Mouse (Mus musculus) kidney, embryonic 14.5 days (tissue): ENCODE data around the gene Ybx2. TPM values are rescaled to one million over a fixed set of nuclear protein-coding genes. Genes with fewer than 3 reads are reported as not detected.
"Not testable (repeated sequence)": the region's sequence is repeated elsewhere in the genome, so short reads cannot be mapped to it uniquely, and the experiment has no call there.

Experiments used
- ATAC-seq: fragments of 200-750 bp; cut with Nextera tagmentation; 2 replicates; pipeline ENCODE4 v1.8.0; 2017; ENCODE audit warnings: moderate number of reproducible peaks, mild to moderate bottlenecking, moderate TSS enrichment, moderate library complexity; ENCODE audit not compliant: low FRiP score, low TSS enrichment
- H3K27ac ChIP-seq: fragments of 300-500 bp; sonication (generic); 2 replicates; pipeline ENCODE4 v1.5.1; 2014; ENCODE audit warnings: low read depth, mild to moderate bottlenecking, low read length, moderate library complexity, mixed read lengths
- H3K27me3 ChIP-seq: fragments of 300-500 bp; sonication (generic); 2 replicates; pipeline ENCODE4 v1.6.1; 2014; ENCODE audit warnings: mild to moderate bottlenecking, low read length; ENCODE audit not compliant: control insufficient read depth, insufficient read depth
- H3K36me3 ChIP-seq: fragments of 300-500 bp; sonication (generic); 2 replicates; pipeline ENCODE4 v1.6.1; 2014; ENCODE audit warnings: low read length, mixed read lengths; ENCODE audit not compliant: control insufficient read depth, insufficient read depth
- H3K4me1 ChIP-seq: fragments of 300-500 bp; sonication (generic); 2 replicates; pipeline ENCODE4 v1.6.1; 2014; ENCODE audit warnings: low read length, mixed read lengths; ENCODE audit not compliant: control insufficient read depth, insufficient read depth
- H3K4me2 ChIP-seq: fragments of 300-500 bp; sonication (generic); replicated peaks from 2 replicates; pipeline ENCODE4 v1.6.1; 2014; ENCODE audit warnings: low read depth, mild to moderate bottlenecking, low read length
- H3K4me3 ChIP-seq: fragments of 300-500 bp; sonication (generic); 2 replicates; pipeline ENCODE4 v1.5.1; 2014; ENCODE audit warnings: mild to moderate bottlenecking, low read length
- H3K9ac ChIP-seq: fragments of 300-500 bp; sonication (generic); 2 replicates; pipeline ENCODE4 v1.6.1; 2014; ENCODE audit warnings: low read depth, mild to moderate bottlenecking, low read length, moderate library complexity
- H3K9me3 ChIP-seq: fragments of 300-500 bp; sonication (generic); 2 replicates; pipeline ENCODE4 v1.6.1; 2016; ENCODE audit warnings: low read length; ENCODE audit not compliant: control insufficient read depth
- WGBS: fragments of 180-500 bp; shearing (Covaris S2); extraction: QIAGEN DNeasy Blood & Tissue Kit; methylation state at CpG from one replicate; pipeline ENCODE4 v1.1.7; 2014; 5-methylcytosine and 5-hydroxymethylcytosine counted together
- polyA plus RNA-seq: library from polyadenylated mRNA; unstranded; fragments of >200 nt; fragmentation: Nextera tagmentation; extraction: Ambion mirVana; gene quantifications from 2 replicates; pipeline ENCODE4 v1.2.1, GENCODE M21; 2014

The Ybx2 gene
- polyA plus RNA-seq, 1 experiment from 2014 or later: 10.1 TPM

DNA sequence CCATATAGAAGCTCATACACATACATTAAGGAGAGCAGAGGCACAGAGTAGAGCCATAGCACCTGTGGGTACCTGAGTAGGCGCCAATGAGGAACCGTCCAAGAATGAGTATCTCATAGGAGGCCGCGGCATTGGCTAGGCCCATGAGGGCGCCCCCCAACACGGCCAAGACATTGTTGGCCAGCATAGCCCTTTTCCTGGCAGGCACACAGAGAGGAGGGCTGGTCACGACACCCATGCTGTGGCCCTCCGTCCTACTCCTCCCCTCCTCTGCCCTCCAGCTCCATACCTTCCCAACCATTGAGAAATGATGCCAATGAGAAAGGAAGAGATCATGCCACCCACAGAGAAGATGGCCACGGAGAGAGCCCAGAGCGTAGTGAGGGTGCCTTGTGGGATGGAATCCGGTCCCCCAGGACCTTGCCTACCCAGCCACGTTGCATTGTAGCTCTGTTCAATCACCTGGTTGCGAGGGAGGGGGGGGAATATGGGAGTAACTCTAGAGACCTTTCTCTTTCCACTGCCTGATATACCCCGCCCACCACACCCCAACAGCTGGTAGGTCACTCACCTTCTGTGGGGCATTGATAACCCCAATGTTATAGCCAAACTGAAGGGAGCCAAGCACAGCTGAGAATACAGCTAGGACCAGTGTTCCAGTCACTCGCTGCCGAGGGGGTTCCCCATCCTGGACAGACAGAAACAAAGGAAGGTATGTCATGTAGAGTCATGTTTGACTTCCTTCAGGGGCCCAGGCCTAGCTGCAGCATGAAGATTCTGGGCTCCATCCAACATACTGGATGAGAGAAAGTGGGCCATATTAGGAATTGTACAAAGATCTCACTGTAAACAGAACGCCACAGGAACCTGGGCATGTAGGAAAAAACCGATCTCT, 10.6 kb downstream of the Ybx2 start:
- Histone ChIP-seq H3K4me3 (peak overlapping the region; percentile 58; the same call in 1 of the 2 replicates), H3K4me2 (peak overlapping the region; percentile 78; the same call in 1 of the 2 replicates), H3K36me3 (peaks cover 18% of the 10 kb centered on the region), H3K4me1 (peaks cover 9% of the 10 kb centered on the region; the same call in 1 of the 2 replicates), H3K9me3 (no peaks in the 10 kb centered on the region), H3K27ac (no peak overlapping the region), H3K9ac (no peak overlapping the region), H3K27me3 (no peaks in the 10 kb centered on the region)
- ATAC-seq: no peak
- WGBS: 92% methylated on average over 18 of the region's 18 CpGs

DNA sequence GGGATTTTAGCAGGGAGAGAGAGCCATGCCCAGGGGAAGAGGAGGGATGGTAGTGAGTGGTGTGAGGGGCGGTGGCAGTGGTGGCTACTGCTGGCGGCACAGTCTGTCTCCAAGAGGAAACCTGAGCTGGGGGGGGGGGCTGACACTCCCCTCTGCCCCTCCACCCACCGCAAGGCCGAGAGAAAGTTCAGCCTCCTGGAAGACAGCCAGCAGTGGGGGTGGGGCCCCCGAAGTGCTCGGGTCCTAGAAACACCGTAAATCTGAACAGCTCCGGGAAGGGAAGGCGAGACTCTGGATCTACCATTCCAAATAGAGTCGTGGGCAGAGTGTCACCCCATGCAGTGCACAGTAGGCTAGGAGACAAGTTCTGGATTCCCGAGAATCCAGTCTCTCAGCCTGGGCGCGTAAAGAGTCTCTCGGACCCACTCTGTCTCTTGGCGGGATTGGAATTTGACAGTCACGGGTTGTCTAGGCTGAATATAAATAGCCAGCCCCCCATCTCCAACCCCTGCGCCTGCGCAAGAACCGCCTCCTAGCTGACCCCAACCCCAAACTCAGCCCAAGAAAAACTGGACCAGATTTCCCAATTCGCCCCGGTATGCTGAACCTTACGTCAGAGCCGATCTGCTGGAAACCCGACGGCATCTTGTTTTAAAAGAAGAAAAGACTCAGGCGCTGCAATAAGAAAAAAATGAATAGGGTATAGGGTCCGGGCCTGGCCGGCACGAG, 11.9 kb downstream of the Ybx2 start:
- Histone ChIP-seq H3K27ac (peak overlapping the region; percentile 90), H3K4me2 (peak overlapping the region; percentile 78), H3K4me3 (peak overlapping the region; percentile 58), H3K27me3 (no peaks in the 10 kb centered on the region), H3K4me1 (peaks cover 9% of the 10 kb centered on the region; the same call in 1 of the 2 replicates), H3K9ac (peak overlapping the region; percentile 65), H3K36me3 (peaks cover 18% of the 10 kb centered on the region), H3K9me3 (no peaks in the 10 kb centered on the region)
- 2% methylated on average over 29 of the region's 29 CpGs for WGBS
- ATAC-seq: peak; percentile 54

DNA sequence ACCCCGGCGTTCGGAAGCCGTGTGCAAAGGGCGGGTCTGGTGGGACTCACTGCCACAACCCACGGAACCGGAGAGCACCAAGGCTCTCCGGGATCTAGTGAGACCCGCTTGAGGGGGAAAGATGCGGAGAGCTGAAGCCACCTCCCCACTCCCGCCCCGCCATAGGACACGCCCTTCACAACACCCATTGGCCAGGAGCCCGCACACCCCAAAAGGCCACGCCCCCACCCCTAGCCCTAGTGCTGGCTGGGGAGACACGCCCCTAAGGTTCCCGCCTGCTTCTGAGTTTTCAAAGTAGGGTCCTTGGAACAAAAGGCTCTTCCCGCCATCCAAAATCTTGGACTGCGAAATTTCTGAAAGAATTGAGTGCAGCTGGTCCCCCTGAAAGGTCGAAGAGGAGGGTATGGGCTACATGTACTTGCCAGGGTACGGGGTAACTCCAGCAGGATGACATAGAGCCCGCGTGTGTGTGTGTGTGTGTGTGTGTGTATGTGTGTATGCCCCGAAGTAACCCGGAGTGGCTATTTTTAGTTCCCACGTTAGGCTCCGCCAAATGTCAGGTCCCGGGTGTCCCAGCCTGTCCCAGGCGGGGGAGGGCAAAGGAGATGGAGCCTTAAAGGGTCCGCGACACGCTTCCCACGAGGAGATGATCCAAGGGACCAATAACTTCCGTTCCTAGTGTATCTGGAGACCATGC, 12.6 kb downstream of the Ybx2 start, which contains the start of gene Slc2a4:
Gene Slc2a4, minus strand, starts transcription at position 123 of the 697 bp plus-strand sequence.
- H3K4me1 ChIP-seq: peaks cover 9% of the 10 kb centered on the region; the same call in 1 of the 2 replicates
- no peaks in the 10 kb centered on the region for H3K9me3 ChIP-seq
- H3K4me2 ChIP-seq: peak within 1 kb of the TSS; percentile 78
- peak within 1 kb of the TSS; percentile 58 for H3K4me3 ChIP-seq
- peak; percentile 94 for ATAC-seq
- under 1% methylated on average over 34 of the region's 34 CpGs for WGBS
- peak within 1 kb of the TSS; percentile 90 for H3K27ac ChIP-seq
- peak within 1 kb of the TSS; percentile 65 for H3K9ac ChIP-seq
- peaks cover 14% of the 10 kb centered on the region for H3K36me3 ChIP-seq
- no peaks in the 10 kb centered on the region for H3K27me3 ChIP-seq

DNA sequence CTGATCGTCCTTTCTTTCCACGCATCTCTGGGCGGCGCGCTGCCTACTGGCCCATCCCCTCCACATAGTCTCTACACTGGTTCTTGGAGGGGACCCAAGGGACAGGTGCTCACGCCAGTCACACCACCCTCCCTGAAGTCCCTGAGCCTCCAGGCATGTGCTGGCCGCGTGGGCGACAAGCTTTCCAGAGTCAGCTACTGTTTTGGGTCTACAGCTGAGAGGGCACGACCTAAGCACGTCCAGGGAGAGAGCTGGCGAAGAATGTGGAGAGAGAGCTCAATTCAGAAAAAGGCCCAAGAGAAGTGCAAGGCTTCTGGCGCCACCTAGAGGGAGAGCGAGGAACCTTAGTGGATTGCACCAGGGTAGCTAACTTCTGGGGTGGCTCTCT, 13.2 kb downstream of the Ybx2 start:
- Histone ChIP-seq H3K4me2 (peak overlapping the region; percentile 78), H3K4me3 (peak overlapping the region; percentile 58), H3K27me3 (no peaks in the 10 kb centered on the region), H3K9ac (peak overlapping the region; percentile 65), H3K27ac (peak overlapping the region; percentile 90), H3K9me3 (no peaks in the 10 kb centered on the region), H3K4me1 (peaks cover 9% of the 10 kb centered on the region; the same call in 1 of the 2 replicates), H3K36me3 (peaks cover 14% of the 10 kb centered on the region)
- peak; percentile 45 for ATAC-seq
- WGBS: under 1% methylated on average over 14 of the region's 14 CpGs

DNA sequence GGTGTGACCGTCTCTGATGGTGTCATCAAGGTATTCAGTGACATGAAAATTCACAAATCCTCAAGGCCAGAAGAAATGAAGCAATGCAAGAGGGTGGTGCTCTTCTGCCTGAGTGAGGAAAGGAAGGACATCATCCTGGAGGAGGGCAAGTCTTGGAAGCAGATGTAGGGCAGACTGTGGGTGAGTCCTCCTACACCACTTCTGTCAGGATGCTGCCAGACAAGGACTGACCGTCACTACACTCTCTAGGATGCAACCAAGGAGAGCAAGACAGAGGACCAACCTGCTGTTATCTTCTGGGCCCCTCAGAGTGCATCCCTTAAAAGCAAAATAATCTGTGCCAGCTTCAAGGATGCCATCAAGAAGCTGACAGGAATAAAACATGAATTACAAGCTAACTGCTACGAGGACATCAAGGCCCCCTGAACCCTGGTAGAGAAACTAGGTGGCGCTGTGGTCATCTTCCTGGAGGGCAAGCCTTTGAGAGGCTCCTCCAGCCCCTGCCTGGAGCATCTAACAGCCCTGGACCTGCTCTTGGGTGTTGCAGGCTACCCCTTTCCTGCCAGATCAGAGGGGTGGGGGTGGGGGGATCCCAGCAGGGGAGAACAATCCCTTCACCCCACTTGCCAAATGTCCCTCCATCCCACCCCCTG, 15.3 kb downstream of the Ybx2 start:
- Histone ChIP-seq H3K4me3 (no peak overlapping the region), H3K9ac (no peak overlapping the region), H3K27me3 (no peaks in the 10 kb centered on the region), H3K4me2 (no peak overlapping the region), H3K27ac (no peak overlapping the region), H3K36me3 (no peaks in the 10 kb centered on the region), H3K4me1 (peaks cover 9% of the 10 kb centered on the region; the same call in 1 of the 2 replicates), H3K9me3 (no peaks in the 10 kb centered on the region)
- WGBS: 46% methylated on average over 4 of the region's 4 CpGs
- no peak for ATAC-seq

DNA sequence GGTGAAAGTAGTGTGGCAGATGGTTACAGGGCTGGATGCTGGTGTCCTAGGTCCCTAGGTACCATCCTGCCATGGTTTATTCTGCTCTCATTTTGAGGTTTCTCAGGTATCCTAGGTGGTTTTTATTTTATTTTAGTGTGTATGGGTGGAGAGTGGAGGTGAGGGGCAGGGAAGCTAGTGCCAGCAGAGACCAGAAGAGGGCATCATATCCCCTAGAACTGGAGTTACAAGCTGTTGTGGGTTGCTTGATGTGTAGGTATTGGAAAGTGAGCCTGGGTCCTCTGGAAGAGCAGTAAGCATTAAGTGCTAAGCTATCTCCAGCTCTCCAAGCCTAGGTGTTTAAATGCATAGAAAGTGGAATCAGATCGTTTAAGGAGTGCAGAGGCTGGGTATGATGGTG, 16.7 kb downstream of the Ybx2 start:
- 45% methylated on average over 1 of the region's 1 CpGs for WGBS
- no peak overlapping the region for H3K4me2 ChIP-seq
- H3K9me3 ChIP-seq: no peaks in the 10 kb centered on the region
- H3K27me3 ChIP-seq: no peaks in the 10 kb centered on the region
- H3K36me3 ChIP-seq: no peaks in the 10 kb centered on the region
- no peak overlapping the region for H3K9ac ChIP-seq
- H3K27ac ChIP-seq: no peak overlapping the region
- H3K4me3 ChIP-seq: no peak overlapping the region
- 0 out of 2 replicates have a peak, but pooled peaks cover 3% of the 10 kb centered on the region for H3K4me1 ChIP-seq
- ATAC-seq: no peak

DNA sequence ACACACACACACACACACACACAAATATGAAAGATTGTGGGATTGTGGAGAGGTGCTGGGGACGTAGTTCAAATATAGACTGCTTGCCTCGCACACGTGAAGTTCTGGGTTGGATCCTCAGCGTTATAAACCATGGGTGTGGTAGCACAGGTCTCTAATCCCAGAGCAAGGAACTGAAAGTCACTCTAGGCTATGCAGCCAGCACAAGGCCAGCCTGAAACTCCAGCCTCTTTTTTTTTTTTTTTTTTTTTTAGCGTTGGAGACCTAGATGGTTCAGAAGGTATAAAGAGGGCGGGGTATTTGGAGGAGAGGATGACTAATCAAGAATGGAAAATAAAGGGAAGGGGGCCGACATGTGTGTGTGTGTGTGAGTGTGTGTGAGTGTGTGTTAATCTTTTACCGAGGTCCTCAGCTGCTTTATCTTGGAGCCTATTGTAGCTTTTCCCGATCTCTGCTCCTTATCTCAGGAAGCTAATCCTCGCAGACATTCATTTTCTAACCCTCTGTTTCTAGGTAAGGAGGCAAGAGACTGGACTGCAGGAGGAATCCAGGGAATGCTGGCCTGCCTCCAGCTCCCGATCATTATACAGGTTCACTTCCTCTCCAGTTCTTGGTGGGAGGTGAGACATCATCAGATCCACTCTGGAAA, 17.8 kb downstream of the Ybx2 start:
- Histone ChIP-seq H3K4me2 (no peak overlapping the region), H3K27ac (no peak overlapping the region), H3K27me3 (no peaks in the 10 kb centered on the region), H3K36me3 (no peaks in the 10 kb centered on the region), H3K9me3 (no peaks in the 10 kb centered on the region), H3K4me1 (0 out of 2 replicates have a peak, but pooled peaks cover 3% of the 10 kb centered on the region), H3K9ac (no peak overlapping the region; the same call in 1 of the 2 replicates), H3K4me3 (no peak overlapping the region)
- WGBS: 70% methylated on average over 11 of the region's 11 CpGs
- no peak for ATAC-seq

DNA sequence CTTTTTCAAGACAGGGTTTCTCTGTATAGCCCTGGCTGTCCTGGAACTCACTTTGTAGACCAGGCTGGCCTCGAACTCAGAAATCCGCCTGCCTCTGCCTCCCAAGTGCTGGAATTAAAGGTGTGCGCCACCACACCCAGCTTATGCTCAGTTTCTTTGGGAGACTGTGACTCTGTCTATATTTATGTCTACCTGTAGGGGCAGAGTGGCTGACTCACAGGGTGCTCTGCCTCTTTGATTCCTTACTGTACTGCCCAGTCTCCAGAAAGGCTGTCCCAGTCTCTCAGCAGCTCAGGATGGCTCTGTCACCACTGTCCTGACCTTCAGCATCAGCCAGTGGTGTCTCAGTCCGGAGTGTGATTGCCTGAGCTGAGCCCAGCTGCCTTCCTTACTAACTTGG, 20.0 kb downstream of the Ybx2 start:
- not testable (repeated sequence) for H3K4me2 ChIP-seq, ATAC-seq, H3K4me3 ChIP-seq, H3K4me1 ChIP-seq, H3K36me3 ChIP-seq, H3K27me3 ChIP-seq, H3K27ac ChIP-seq, H3K9ac ChIP-seq, H3K9me3 ChIP-seq
- 77% methylated on average over 4 of the region's 4 CpGs for WGBS
